25 mouse cellular contexts compared by ENCODE assay signal in the genomic region with DNA sequence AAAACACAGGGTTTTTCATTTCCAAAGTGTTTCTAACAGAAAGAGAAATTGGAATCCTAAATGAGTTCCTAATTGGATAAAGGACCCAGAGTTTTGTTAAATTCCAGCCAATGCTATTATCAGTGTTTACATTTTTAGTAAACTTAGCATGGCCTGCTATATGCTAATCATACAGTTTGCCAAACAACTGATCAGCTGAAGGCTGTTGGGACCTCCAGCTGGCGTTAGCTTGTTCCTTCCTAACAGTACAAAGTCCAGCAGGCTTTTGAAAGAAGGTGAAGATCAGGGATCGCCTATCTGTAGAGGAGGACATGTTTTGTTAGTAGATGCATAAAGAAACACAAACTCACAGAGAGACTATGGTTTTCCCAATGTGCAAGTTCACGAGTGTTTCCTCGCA.
DNase-seq lines count a peak whose midpoint lies in the region; ATAC-seq and TF ChIP-seq lines count a peak whose summit lies in the region.
"Had no signal": no experiment of that assay in that cellular context is flagged by ENCODE, and none has a peak within 500 bp of the region (broad histone marks: within the 10 kb centered on the region; RNA-seq: fewer than 3 reads in every experiment).

No protein-coding gene starts in this region.

- peak; percentile 71 for DNase-seq in lung, embryonic 14.5 days
- no peak for DNase-seq in lung, postnatal 0 days (ENCODE audit: low spot score)
- DNase-seq in lung, postnatal 10 days: no peak
- DNase-seq in cerebellum, adult 18-20 months: no peak
- DNase-seq: adrenal gland, postnatal 10 days; adrenal gland, postnatal 25 days; B cell, adult 2 months; cerebellum, adult 11 months; cerebellum, adult 2 months; cerebellum, adult 9-10 months; cerebellum, postnatal 10 days; cerebellum, postnatal 25 days had no signal

- no peaks in the 10 kb centered on the region for H3K27me3 ChIP-seq in intestine, embryonic 15.5 days (replicated peaks)
- H3K27me3 ChIP-seq in intestine, postnatal 0 days (replicated peaks; ENCODE audit: control insufficient read depth, insufficient read depth, low read length): no peaks in the 10 kb centered on the region
- H3K27me3 ChIP-seq in lung, embryonic 14.5 days (ENCODE audit: insufficient read depth, low read length): no peaks in the 10 kb centered on the region
- H3K27me3 ChIP-seq in lung, postnatal 0 days (replicated peaks; ENCODE audit: insufficient read depth, low read length): no peaks in the 10 kb centered on the region
- no peaks in the 10 kb centered on the region for H3K27me3 ChIP-seq in lung, embryonic 16.5 days (ENCODE audit: control insufficient read depth, insufficient read depth, low read depth, low read length)
- no peaks in the 10 kb centered on the region for H3K27me3 ChIP-seq in intestine, embryonic 16.5 days (replicated peaks; ENCODE audit: control insufficient read depth, insufficient read depth, low read length)
- H3K27me3 ChIP-seq: CH12.LX; embryonic facial prominence, embryonic 12.5 days; forebrain, embryonic 13.5 days; forebrain, embryonic 15.5 days had no signal

- H3K4me1 ChIP-seq in intestine, embryonic 15.5 days (replicated peaks): no peaks in the 10 kb centered on the region
- H3K4me1 ChIP-seq in intestine, postnatal 0 days (replicated peaks; ENCODE audit: control insufficient read depth, insufficient read depth, low read length): no peaks in the 10 kb centered on the region
- H3K4me1 ChIP-seq in lung, embryonic 14.5 days (ENCODE audit: insufficient read depth): 0 out of 2 replicates have a peak, but pooled peaks cover 5% of the 10 kb centered on the region
- H3K4me1 ChIP-seq in lung, postnatal 0 days (ENCODE audit: insufficient read depth, low read depth, low read length): no peaks in the 10 kb centered on the region
- peaks cover 10% of the 10 kb centered on the region; the same call in 1 of the 2 replicates for H3K4me1 ChIP-seq in lung, embryonic 16.5 days (replicated peaks; ENCODE audit: control insufficient read depth, insufficient read depth, low read length)
- no peaks in the 10 kb centered on the region for H3K4me1 ChIP-seq in intestine, embryonic 16.5 days (ENCODE audit: control insufficient read depth, insufficient read depth, low read length)
- H3K4me1 ChIP-seq: embryonic facial prominence, embryonic 10.5 days had no signal

- no peak overlapping the region for H3K4me3 ChIP-seq in intestine, embryonic 15.5 days (replicated peaks)
- H3K4me3 ChIP-seq in intestine, postnatal 0 days (ENCODE audit: low read depth, low read length): no peak overlapping the region
- H3K4me3 ChIP-seq in lung, embryonic 14.5 days (ENCODE audit: low read depth, low read length): no peak overlapping the region
- H3K4me3 ChIP-seq in lung, postnatal 0 days (ENCODE audit: low read depth, low read length): no peak overlapping the region
- no peak overlapping the region for H3K4me3 ChIP-seq in lung, embryonic 16.5 days (ENCODE audit: low read length)
- H3K4me3 ChIP-seq in intestine, embryonic 16.5 days (ENCODE audit: low read length): no peak overlapping the region
- H3K4me3 ChIP-seq: embryonic facial prominence, embryonic 10.5 days; embryonic facial prominence, embryonic 12.5 days; forebrain, embryonic 13.5 days; forebrain, embryonic 15.5 days had no signal

- TF ChIP-seq CTCF in intestine, postnatal 0 days (IDR thresholded peaks at IDR 0.05; ENCODE audit: low read depth): no peak
- no peak for TF ChIP-seq CTCF in lung, embryonic 14.5 days (IDR thresholded peaks at IDR 0.05; ENCODE audit: low read depth)
- no peak for TF ChIP-seq CTCF in lung, postnatal 0 days (IDR thresholded peaks at IDR 0.05)

- no peaks in the 10 kb centered on the region for H3K36me3 ChIP-seq in intestine, embryonic 15.5 days
- H3K36me3 ChIP-seq in intestine, postnatal 0 days (ENCODE audit: control insufficient read depth, insufficient read depth): no peaks in the 10 kb centered on the region
- H3K36me3 ChIP-seq in lung, embryonic 14.5 days (ENCODE audit: insufficient read depth): 0 out of 2 replicates have a peak, but pooled peaks cover 3% of the 10 kb centered on the region
- no peaks in the 10 kb centered on the region for H3K36me3 ChIP-seq in lung, postnatal 0 days (ENCODE audit: insufficient read depth, low read length)
- H3K36me3 ChIP-seq in lung, embryonic 16.5 days (ENCODE audit: control insufficient read depth, insufficient read depth, low read length): no peaks in the 10 kb centered on the region
- H3K36me3 ChIP-seq in intestine, embryonic 16.5 days (ENCODE audit: control insufficient read depth, insufficient read depth, low read length): no peaks in the 10 kb centered on the region
- H3K36me3 ChIP-seq: G1E had no signal

- no peak overlapping the region for H3K4me2 ChIP-seq in intestine, embryonic 15.5 days (replicated peaks)
- H3K4me2 ChIP-seq in intestine, postnatal 0 days (replicated peaks; ENCODE audit: low read depth): no peak overlapping the region
- H3K4me2 ChIP-seq in lung, embryonic 14.5 days: no peak overlapping the region
- H3K4me2 ChIP-seq in lung, postnatal 0 days (replicated peaks; ENCODE audit: low read depth, low read length): no peak overlapping the region
- H3K4me2 ChIP-seq in lung, embryonic 16.5 days (ENCODE audit: low read depth, low read length): no peak overlapping the region
- no peak overlapping the region for H3K4me2 ChIP-seq in intestine, embryonic 16.5 days (ENCODE audit: low read depth, low read length)
- H3K4me2 ChIP-seq: embryonic facial prominence, embryonic 12.5 days; forebrain, embryonic 13.5 days; forebrain, embryonic 15.5 days had no signal

- H3K27ac ChIP-seq in intestine, embryonic 15.5 days: no peak overlapping the region
- H3K27ac ChIP-seq in intestine, postnatal 0 days (ENCODE audit: low read depth, low read length): no peak overlapping the region
- H3K27ac ChIP-seq in lung, embryonic 14.5 days (ENCODE audit: low read depth): peak overlapping the region; percentile 36; the same call in 1 of the 2 replicates
- H3K27ac ChIP-seq in lung, postnatal 0 days (ENCODE audit: low read length): no peak overlapping the region
- peak overlapping the region; percentile 31; the same call in 1 of the 2 replicates for H3K27ac ChIP-seq in lung, embryonic 16.5 days (ENCODE audit: low read length)
- H3K27ac ChIP-seq in intestine, embryonic 16.5 days (ENCODE audit: low read length): no peak overlapping the region
- H3K27ac ChIP-seq: embryonic facial prominence, embryonic 10.5 days; embryonic facial prominence, embryonic 12.5 days; forebrain, embryonic 13.5 days; forebrain, embryonic 15.5 days had no signal

- ATAC-seq in intestine, embryonic 15.5 days: 0 out of 2 replicates have a peak, but pooled peaks have one; percentile 58
- ATAC-seq in intestine, postnatal 0 days: no peak
- ATAC-seq in lung, embryonic 14.5 days (ENCODE audit: insufficient read depth): peak; percentile 72
- ATAC-seq in lung, postnatal 0 days: no peak
- peak; percentile 64 for ATAC-seq in lung, embryonic 16.5 days (ENCODE audit: low read depth)
- peak; percentile 65; the same call in 1 of the 2 replicates for ATAC-seq in intestine, embryonic 16.5 days
- ATAC-seq: activated CD4-positive, CD25-positive, alpha-beta regulatory T cell, adult 4 months; CD4-positive, CD25-positive, alpha-beta regulatory T cell, adult 4 months; forebrain, embryonic 13.5 days; forebrain, embryonic 15.5 days; Patski had no signal

- no peaks in the 10 kb centered on the region for H3K9me3 ChIP-seq in intestine, embryonic 15.5 days
- no peaks in the 10 kb centered on the region for H3K9me3 ChIP-seq in intestine, postnatal 0 days (ENCODE audit: control insufficient read depth)
- no peaks in the 10 kb centered on the region for H3K9me3 ChIP-seq in lung, embryonic 14.5 days (ENCODE audit: low read depth, low read length)
- H3K9me3 ChIP-seq in lung, postnatal 0 days (ENCODE audit: low read length): no peaks in the 10 kb centered on the region
- no peaks in the 10 kb centered on the region for H3K9me3 ChIP-seq in lung, embryonic 16.5 days (ENCODE audit: control insufficient read depth, low read length)
- H3K9me3 ChIP-seq in intestine, embryonic 16.5 days (ENCODE audit: control insufficient read depth, low read length): no peaks in the 10 kb centered on the region
- H3K9me3 ChIP-seq: embryonic facial prominence, embryonic 10.5 days; embryonic facial prominence, embryonic 12.5 days; forebrain, embryonic 15.5 days had no signal

- no peak overlapping the region for H3K9ac ChIP-seq in intestine, embryonic 15.5 days
- no peak overlapping the region for H3K9ac ChIP-seq in intestine, postnatal 0 days (ENCODE audit: low read depth, low read length)
- H3K9ac ChIP-seq in lung, embryonic 14.5 days: no peak overlapping the region
- H3K9ac ChIP-seq in lung, postnatal 0 days (replicated peaks; ENCODE audit: low read depth): no peak overlapping the region
- no peak overlapping the region for H3K9ac ChIP-seq in lung, embryonic 16.5 days (ENCODE audit: low read length)
- no peak overlapping the region for H3K9ac ChIP-seq in intestine, embryonic 16.5 days (ENCODE audit: low read depth, low read length)
- H3K9ac ChIP-seq: embryonic facial prominence, embryonic 12.5 days; forebrain, embryonic 13.5 days; forebrain, embryonic 15.5 days had no signal

- TF ChIP-seq EP300 in lung, postnatal 0 days (IDR thresholded peaks at IDR 0.05): no peak

- 25% methylated on average over 4 of the region's 4 CpGs for WGBS in intestine, embryonic 15.5 days
- WGBS in intestine, postnatal 0 days: 5% methylated on average over 4 of the region's 4 CpGs
- WGBS in lung, embryonic 14.5 days: 25% methylated on average over 4 of the region's 4 CpGs
- 30% methylated on average over 4 of the region's 4 CpGs for WGBS in lung, postnatal 0 days
- WGBS in lung, embryonic 16.5 days: 22% methylated on average over 4 of the region's 4 CpGs
- 27% methylated on average over 4 of the region's 4 CpGs for WGBS in intestine, embryonic 16.5 days

Comparison
In these comparisons a context has a peak if more than half of its experiments do, and no peak if none do; other contexts are left out.
1. ATAC-seq: peak in intestine, embryonic 15.5 days (single experiment), lung, embryonic 14.5 days (single experiment), lung, embryonic 16.5 days (single experiment) and intestine, embryonic 16.5 days (single experiment); none in intestine, postnatal 0 days (single experiment) and lung, postnatal 0 days (single experiment).
2. H3K27ac ChIP-seq: peak in lung, embryonic 14.5 days (single experiment) and lung, embryonic 16.5 days (single experiment); none in intestine, embryonic 15.5 days (single experiment), intestine, postnatal 0 days (single experiment), lung, postnatal 0 days (single experiment) and intestine, embryonic 16.5 days (single experiment).